Comparison of ENCODE assay signal across 8 mouse cellular contexts in genomic region chr5:135994725-135995687, GRCm38 (mm10). TPM values are rescaled to one million over a fixed set of nuclear protein-coding genes. Genes with fewer than 3 reads are reported as not detected.
DNase-seq lines count a peak whose midpoint lies in the region; ATAC-seq and TF ChIP-seq lines count a peak whose summit lies in the region.

Gene Dtx2 (plus strand): TSS chr5:135994800.

- peaks cover 6% of the 10 kb centered on the region for H3K4me1 ChIP-seq in hindbrain, embryonic 14.5 days (replicated peaks; ENCODE audit: control insufficient read depth, insufficient read depth, low read length)

- H3K9ac ChIP-seq in hindbrain, embryonic 14.5 days = peak within 1 kb of the TSS; percentile 89

- H3K27ac ChIP-seq in hindbrain, embryonic 14.5 days = peak within 1 kb of the TSS; percentile 86

- H3K4me3 ChIP-seq in hindbrain, embryonic 14.5 days (replicated peaks; ENCODE audit: low read length) = peak within 1 kb of the TSS; percentile 83

- no peak for DNase-seq in Patski (ENCODE audit: low read depth, low spot score)
- peak; percentile 92 to 94 for DNase-seq in cerebellum, postnatal 14 days
- peak; percentile 72 to 78 for DNase-seq in frontal cortex, postnatal 25 days (ENCODE audit: low spot score in 2 of 2)
- DNase-seq in hindbrain, embryonic 14.5 days (ENCODE audit: low spot score) = peak; percentile 97
- DNase-seq in layer of hippocampus, postnatal 36 days = peak; percentile 89
- DNase-seq in lung, postnatal 36 days = peak; percentile 96
- DNase-seq in retina, postnatal 1 day = peak; percentile 93
- peak; percentile 73 to 83 for DNase-seq in urinary bladder, adult 18-20 months (ENCODE audit: low spot score in 2 of 2)

- WGBS in hindbrain, embryonic 14.5 days = under 1% methylated on average over 47 of the region's 47 CpGs

- CTCF ChIA-PET in Patski (lab: Charles Lee) = interaction anchor here (1.2 to 3.1 kb wide), 9 partner anchors 11 to 67 kb away, joined by 3 to 9 read pairs (median 4); no protein-coding TSS in a partner anchor

- no peaks in the 10 kb centered on the region for H3K27me3 ChIP-seq in Patski
- no peaks in the 10 kb centered on the region for H3K27me3 ChIP-seq in hindbrain, embryonic 14.5 days (ENCODE audit: control insufficient read depth, insufficient read depth, low read length)

- in situ Hi-C loops in Patski (cut with MboI; ENCODE audit: low pct_unique_long_range_greater_than_20kb) = no loop called here

- H3K36me3 ChIP-seq in hindbrain, embryonic 14.5 days (replicated peaks; ENCODE audit: control insufficient read depth, insufficient read depth) = peaks cover 33% of the 10 kb centered on the region

- H3K4me2 ChIP-seq in hindbrain, embryonic 14.5 days (replicated peaks) = peak within 1 kb of the TSS; percentile 85

- peak; percentile 89 for ATAC-seq in Patski
- ATAC-seq in hindbrain, embryonic 14.5 days (ENCODE audit: low FRiP score) = peak; percentile 94

- H3K9me3 ChIP-seq in hindbrain, embryonic 14.5 days (ENCODE audit: control insufficient read depth, low read length) = no peaks in the 10 kb centered on the region

- TF ChIP-seq CTCF in Patski (IDR thresholded peaks at IDR 0.05) = peak; percentile 44

- POLR2A ChIA-PET in Patski (lab: Charles Lee) = interaction anchor here (0.5 to 1.2 kb wide), 2 partner anchors 13 to 958 kb away, joined by 3 to 4 read pairs; partner anchors contain the start of gene Fis1

RNA-seq across cellular contexts. Expression of gene Dtx2, which starts in this region (rescaled TPM):
- polyA plus RNA-seq in Patski (2021) = 22.2 TPM
- polyA plus RNA-seq in hindbrain, embryonic 14.5 days (2014; fragmentation: Nextera tagmentation; extraction: Ambion mirVana) = 23.1 and 24.2 TPM in 2 replicates
- total RNA-seq in layer of hippocampus, postnatal 36 days (2021) = 1 to 10 TPM; 7.9 to 8.0 TPM
